Mouse (Mus musculus): ENCODE results near the gene Dusp1. TPM values are rescaled to one million over a fixed set of nuclear protein-coding genes. Genes with fewer than 3 reads are reported as not detected.

Gene Dusp1
- polyA plus RNA-seq, 1 experiment = 326 TPM

- Histone ChIP-seq H3K4me1 (ENCODE audit: control insufficient read depth, insufficient read depth, insufficient read length, low read length) (peaks cover 48% of the 10 kb centered on the region), H3K27ac (replicated peaks; ENCODE audit: low read depth, low read length) (peak overlapping the region; percentile 99), H3K4me3 (ENCODE audit: insufficient read depth, low read depth, low read length) (no peak overlapping the region)
These were observed 33.7 kb upstream of the Dusp1 start for GRCm38 (mm10) chr17:26595448-26596167.

- peak overlapping the region; percentile 99 for H3K27ac ChIP-seq (replicated peaks; ENCODE audit: low read depth, low read length)
- H3K4me1 ChIP-seq (ENCODE audit: control insufficient read depth, insufficient read depth, insufficient read length, low read length) = peaks cover 47% of the 10 kb centered on the region
- no peak overlapping the region for H3K4me3 ChIP-seq (ENCODE audit: insufficient read depth, low read depth, low read length)
These were observed 33.0 kb upstream of the Dusp1 start for GRCm38 (mm10) chr17:26594958-26595357.

DNA sequence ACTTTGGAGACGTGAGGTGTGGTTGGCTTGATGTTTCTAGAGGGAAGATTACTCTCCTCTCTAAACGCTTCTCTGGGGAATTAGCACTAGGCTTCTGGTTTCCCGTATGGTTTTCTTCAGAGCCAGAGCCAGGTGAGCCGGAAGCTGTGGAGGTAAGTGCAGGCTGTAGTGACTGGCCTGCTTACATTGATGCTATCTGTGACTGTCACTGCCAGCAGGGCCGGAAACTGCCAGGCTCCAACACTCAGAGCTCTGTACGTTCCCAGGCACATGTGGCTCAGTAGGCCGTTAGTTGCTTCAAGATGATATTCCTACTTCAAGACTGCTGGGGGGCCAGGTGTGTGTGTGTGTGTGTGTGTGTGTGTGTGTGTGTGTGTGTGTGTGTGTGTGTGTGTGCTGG lies 32.2 kb upstream of the Dusp1 start:
- Histone ChIP-seq H3K27ac (replicated peaks; ENCODE audit: low read depth, low read length) (peak overlapping the region; percentile 99), H3K4me1 (ENCODE audit: control insufficient read depth, insufficient read depth, insufficient read length, low read length) (peaks cover 47% of the 10 kb centered on the region), H3K4me3 (ENCODE audit: insufficient read depth, low read depth, low read length) (no peak overlapping the region)

DNA sequence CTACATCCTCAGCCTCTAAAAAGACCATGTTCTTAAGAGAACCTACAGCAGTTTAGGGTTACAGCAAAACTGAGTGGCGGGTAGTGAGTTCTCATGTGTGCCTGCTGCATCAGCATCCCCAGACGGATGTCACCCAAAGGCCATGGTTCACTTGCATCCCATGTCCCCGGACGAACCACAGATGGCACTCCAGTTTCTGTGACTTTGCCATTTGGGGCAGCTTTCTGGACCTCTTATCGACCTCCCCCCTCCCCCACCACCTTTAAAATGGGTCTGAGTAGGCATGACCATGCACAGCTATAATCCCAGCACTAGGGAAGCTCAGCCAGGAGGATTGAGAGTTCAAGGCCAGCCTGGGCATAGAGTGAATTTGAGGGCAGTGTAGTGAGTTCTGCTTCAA lies 31.3 kb upstream of the Dusp1 start:
- H3K4me1 ChIP-seq (ENCODE audit: control insufficient read depth, insufficient read depth, insufficient read length, low read length) = peaks cover 47% of the 10 kb centered on the region
- no peak overlapping the region for H3K4me3 ChIP-seq (ENCODE audit: insufficient read depth, low read depth, low read length)
- H3K27ac ChIP-seq (replicated peaks; ENCODE audit: low read depth, low read length) = peak overlapping the region; percentile 99

GRCm38 (mm10) chr17:26592510-26592909 lies 30.6 kb upstream of the Dusp1 start:
- Histone ChIP-seq H3K27ac (replicated peaks; ENCODE audit: low read depth, low read length) (peak overlapping the region; percentile 99), H3K4me1 (ENCODE audit: control insufficient read depth, insufficient read depth, insufficient read length, low read length) (peaks cover 47% of the 10 kb centered on the region), H3K4me3 (ENCODE audit: insufficient read depth, low read depth, low read length) (no peak overlapping the region)

DNA sequence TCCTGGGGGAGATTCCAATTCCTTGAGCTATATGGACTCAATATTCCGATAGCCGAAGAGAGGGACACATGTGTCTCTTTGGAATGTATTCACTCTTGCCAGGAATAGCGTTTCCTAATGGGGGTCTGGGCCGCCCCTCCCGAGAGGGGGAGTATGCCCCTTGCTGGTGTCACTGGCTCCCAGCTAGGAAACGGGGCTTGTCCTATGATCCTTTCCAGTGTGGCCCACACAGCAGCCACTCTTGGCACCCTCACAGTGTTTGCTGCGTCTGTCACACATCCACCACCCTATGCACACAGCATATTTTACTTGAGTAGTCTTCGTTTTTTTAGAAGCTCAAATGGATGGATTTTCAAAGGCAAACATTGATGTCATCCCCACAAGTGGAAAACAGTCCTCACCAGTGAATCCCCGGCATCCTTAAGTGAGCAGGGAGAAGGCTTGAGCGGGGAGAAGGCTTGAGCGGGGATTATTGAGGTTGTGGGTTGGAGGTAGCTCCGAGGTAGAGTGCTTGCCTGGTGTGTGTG lies 26.1 kb upstream of the Dusp1 start:
- no peak overlapping the region for H3K4me3 ChIP-seq (ENCODE audit: insufficient read depth, low read depth, low read length)
- no peak overlapping the region for H3K27ac ChIP-seq (replicated peaks; ENCODE audit: low read depth, low read length)
- H3K4me1 ChIP-seq (ENCODE audit: control insufficient read depth, insufficient read depth, insufficient read length, low read length) = peaks cover 39% of the 10 kb centered on the region

GRCm38 (mm10) chr17:26584558-26585136 lies 22.7 kb upstream of the Dusp1 start:
- H3K4me3 ChIP-seq (ENCODE audit: insufficient read depth, low read depth, low read length) = peak overlapping the region; percentile 3; the same call in 1 of the 2 replicates
- H3K27ac ChIP-seq (replicated peaks; ENCODE audit: low read depth, low read length) = peak overlapping the region; percentile 94
- peaks cover 43% of the 10 kb centered on the region for H3K4me1 ChIP-seq (ENCODE audit: control insufficient read depth, insufficient read depth, insufficient read length, low read length)

DNA sequence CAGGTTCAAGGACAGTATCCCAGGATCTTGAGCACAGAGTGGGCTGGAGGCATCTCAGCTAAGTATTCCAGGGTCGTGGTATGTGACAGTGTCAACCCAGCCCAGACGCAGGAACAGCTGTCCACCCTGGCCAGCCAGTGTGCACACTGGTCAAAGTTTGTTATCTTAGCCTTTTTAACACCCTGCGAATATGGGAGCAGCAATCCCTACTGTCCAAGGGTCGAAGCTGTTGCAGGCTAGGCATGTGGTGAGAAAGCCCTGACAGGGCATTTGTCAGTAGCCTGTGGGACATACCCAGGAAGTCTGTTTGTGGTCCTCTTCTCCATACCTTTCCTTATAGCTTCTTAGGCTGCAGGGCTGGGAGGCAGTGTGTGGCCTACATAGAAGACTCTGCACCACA lies 22.1 kb upstream of the Dusp1 start:
- H3K4me3 ChIP-seq (ENCODE audit: insufficient read depth, low read depth, low read length) = peak overlapping the region; percentile 2; the same call in 1 of the 2 replicates
- H3K4me1 ChIP-seq (ENCODE audit: control insufficient read depth, insufficient read depth, insufficient read length, low read length) = peaks cover 48% of the 10 kb centered on the region
- peak overlapping the region; percentile 94 for H3K27ac ChIP-seq (replicated peaks; ENCODE audit: low read depth, low read length)

GRCm38 (mm10) chr17:26583606-26584005 lies 21.7 kb upstream of the Dusp1 start:
- Histone ChIP-seq H3K4me3 (ENCODE audit: insufficient read depth, low read depth, low read length) (no peak overlapping the region), H3K4me1 (ENCODE audit: control insufficient read depth, insufficient read depth, insufficient read length, low read length) (peaks cover 51% of the 10 kb centered on the region), H3K27ac (replicated peaks; ENCODE audit: low read depth, low read length) (peak overlapping the region; percentile 94)

DNA sequence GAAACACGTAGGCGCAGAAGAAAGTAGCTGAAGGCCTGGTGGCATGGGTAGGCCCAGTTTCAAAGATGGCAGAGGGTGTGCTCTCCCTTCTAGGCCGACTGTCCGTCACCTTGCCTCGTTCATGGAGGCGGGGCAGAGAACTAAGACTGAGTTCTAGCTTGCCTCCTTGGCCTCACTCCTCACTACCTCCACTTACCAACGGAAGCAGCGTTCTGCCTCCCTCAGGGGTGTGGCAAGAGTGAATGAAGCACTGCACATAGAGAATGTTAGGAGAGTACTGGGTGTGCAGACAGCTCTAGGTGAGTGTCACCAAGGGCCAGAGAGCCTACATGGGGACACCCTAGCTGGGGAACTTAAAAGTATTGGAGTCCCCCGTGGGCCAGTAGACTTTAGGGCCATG lies 21.1 kb upstream of the Dusp1 start:
- Histone ChIP-seq H3K4me3 (ENCODE audit: insufficient read depth, low read depth, low read length) (no peak overlapping the region), H3K4me1 (ENCODE audit: control insufficient read depth, insufficient read depth, insufficient read length, low read length) (peaks cover 53% of the 10 kb centered on the region), H3K27ac (replicated peaks; ENCODE audit: low read depth, low read length) (peak overlapping the region; percentile 94)

- Histone ChIP-seq H3K27ac (replicated peaks; ENCODE audit: low read depth, low read length) (peak overlapping the region; percentile 94), H3K4me3 (ENCODE audit: insufficient read depth, low read depth, low read length) (no peak overlapping the region), H3K4me1 (ENCODE audit: control insufficient read depth, insufficient read depth, insufficient read length, low read length) (peaks cover 59% of the 10 kb centered on the region)
These were observed 20.4 kb upstream of the Dusp1 start for GRCm38 (mm10) chr17:26582297-26582696.

DNA sequence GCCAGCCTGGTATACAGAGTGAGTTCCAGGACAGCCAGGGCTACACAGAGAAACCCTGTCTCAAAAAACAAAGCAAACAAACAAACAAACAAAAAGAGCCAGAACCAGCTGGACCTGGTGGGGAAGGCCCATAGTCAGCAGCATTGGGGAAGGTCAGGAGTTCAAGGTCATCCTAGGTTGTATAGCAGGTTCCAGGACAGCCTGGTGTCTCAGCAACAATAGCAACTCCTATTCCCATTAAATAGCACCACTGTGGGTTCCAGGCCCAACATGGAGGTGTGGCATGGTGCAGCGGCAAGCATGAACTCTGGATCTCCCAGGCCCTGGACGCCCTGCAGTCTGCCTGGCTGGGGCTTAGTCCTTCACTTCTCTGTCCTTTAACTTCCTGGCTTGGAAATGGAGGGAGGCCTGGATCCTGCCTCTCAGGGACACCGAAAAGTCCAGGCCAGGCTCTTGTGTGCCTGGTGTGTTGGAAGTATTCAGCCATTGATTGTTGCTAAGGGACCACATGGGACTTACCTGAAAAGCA lies 19.0 kb upstream of the Dusp1 start:
- Histone ChIP-seq H3K4me1 (ENCODE audit: control insufficient read depth, insufficient read depth, insufficient read length, low read length) (peaks cover 71% of the 10 kb centered on the region), H3K27ac (replicated peaks; ENCODE audit: low read depth, low read length) (peak overlapping the region; percentile 94), H3K4me3 (ENCODE audit: insufficient read depth, low read depth, low read length) (no peak overlapping the region)

DNA sequence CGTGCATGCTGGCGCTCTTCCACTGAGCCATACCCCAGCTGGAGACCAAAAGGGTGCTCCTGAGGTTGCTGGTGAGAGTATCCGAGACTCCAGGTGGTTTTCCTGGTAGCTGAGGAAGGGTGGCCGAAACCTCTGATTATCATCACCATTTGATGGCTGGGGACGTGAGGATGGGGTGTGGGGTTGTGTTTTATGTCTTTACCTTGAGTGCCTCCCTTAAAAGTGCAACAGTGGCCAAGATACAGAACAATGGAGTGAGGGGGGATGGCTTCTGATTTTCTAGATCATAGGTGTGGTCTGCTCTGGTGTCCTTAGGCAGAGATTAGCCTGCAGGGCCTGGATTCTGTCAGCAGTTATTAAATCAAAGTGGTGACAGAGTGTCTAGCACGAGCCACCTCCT lies 17.5 kb upstream of the Dusp1 start:
- H3K4me1 ChIP-seq (ENCODE audit: control insufficient read depth, insufficient read depth, insufficient read length, low read length) = peaks cover 76% of the 10 kb centered on the region
- H3K4me3 ChIP-seq (ENCODE audit: insufficient read depth, low read depth, low read length) = no peak overlapping the region
- H3K27ac ChIP-seq (replicated peaks; ENCODE audit: low read depth, low read length) = peak overlapping the region; percentile 23

GRCm38 (mm10) chr17:26578771-26579170 lies 16.8 kb upstream of the Dusp1 start:
- Histone ChIP-seq H3K4me3 (ENCODE audit: insufficient read depth, low read depth, low read length) (no peak overlapping the region), H3K4me1 (ENCODE audit: control insufficient read depth, insufficient read depth, insufficient read length, low read length) (peaks cover 75% of the 10 kb centered on the region), H3K27ac (replicated peaks; ENCODE audit: low read depth, low read length) (peak overlapping the region; percentile 4; the same call in 1 of the 2 replicates)

GRCm38 (mm10) chr17:26578162-26578561 lies 16.2 kb upstream of the Dusp1 start:
- Histone ChIP-seq H3K27ac (replicated peaks; ENCODE audit: low read depth, low read length) (peak overlapping the region; percentile 96), H3K4me1 (ENCODE audit: control insufficient read depth, insufficient read depth, insufficient read length, low read length) (peaks cover 73% of the 10 kb centered on the region), H3K4me3 (ENCODE audit: insufficient read depth, low read depth, low read length) (no peak overlapping the region)

All from brown adipose tissue, adult 24 weeks (tissue).